ENCODE assay signal across 16 mouse cellular contexts in genomic region chr12:4460990-4461389, GRCm38 (mm10). TPM values are rescaled to one million over a fixed set of nuclear protein-coding genes. Genes with fewer than 3 reads are reported as not detected.
DNase-seq lines count a peak whose midpoint lies in the region; ATAC-seq and TF ChIP-seq lines count a peak whose summit lies in the region.
"Had no signal": no experiment of that assay in that cellular context is flagged by ENCODE, and none has a peak within 500 bp of the region (broad histone marks: within the 10 kb centered on the region; RNA-seq: fewer than 3 reads in every experiment).

No protein-coding gene starts in this region.

- peaks cover 68% of the 10 kb centered on the region for H3K79me2 ChIP-seq in MEL (ENCODE audit: control insufficient read depth, insufficient read depth, low read length, poor library complexity)

- no peak for TF ChIP-seq POLR2A in lung, adult 2 months (IDR thresholded peaks at IDR 0.05; ENCODE audit: borderline replicate concordance, extremely low read depth, low read depth, low read length)
- TF ChIP-seq POLR2A in MEL (IDR thresholded peaks at IDR 0.05; ENCODE audit: control insufficient read depth in 1 of 2, insufficient read depth in 1 of 2, low read depth in 1 of 2, low read length in 2 of 2, poor library complexity in 1 of 2) = no peak

- TF ChIP-seq RAD21 in MEL (IDR thresholded peaks at IDR 0.05; ENCODE audit: low read depth, low read length) = peak; percentile 32

- TF ChIP-seq CTCF in gastrocnemius, adult 2 months (IDR thresholded peaks at IDR 0.05) = peak; percentile 23; the same call in 1 of the 2 replicates
- TF ChIP-seq CTCF in lung, adult 2 months (IDR thresholded peaks at IDR 0.05; ENCODE audit: insufficient read depth, low read length) = peak; percentile 30; the same call in 1 of the 2 replicates
- peak; percentile 25 to 68 (median 52) for TF ChIP-seq CTCF in MEL (IDR thresholded peaks at IDR 0.05 in 2 of 3, conservative IDR thresholded peaks at IDR 0.05 in 1 of 3; ENCODE audit: control insufficient read depth in 1 of 3, insufficient read depth in 1 of 3, low read depth in 2 of 3, low read length in 3 of 3, poor library complexity in 1 of 3, severe bottlenecking in 1 of 3)

- ATAC-seq in megakaryocyte-erythroid progenitor cell, adult 5-6 weeks (replicated peaks; ENCODE audit: low FRiP score, low TSS enrichment, poor library complexity, severe bottlenecking) = peak; percentile 63; the same call in 1 of the 2 replicates
- ATAC-seq: forebrain, embryonic 14.5 days had no signal

- no peak overlapping the region for H3K4me3 ChIP-seq in gastrocnemius, adult 2 months
- H3K4me3 ChIP-seq in lung, adult 2 months (replicated peaks; ENCODE audit: extremely low read depth, low read depth, low read length) = no peak overlapping the region
- no peak overlapping the region for H3K4me3 ChIP-seq in MEL (ENCODE audit: control insufficient read depth in 1 of 2, insufficient read depth in 1 of 2, low read depth in 2 of 2, low read length in 2 of 2)
- H3K4me3 ChIP-seq: embryonic facial prominence, embryonic 13.5 days; limb, embryonic 12.5 days had no signal

- H3K4me1 ChIP-seq in lung, adult 2 months (ENCODE audit: control insufficient read depth, insufficient read depth, low read length) = no peaks in the 10 kb centered on the region; the same call in none of the 2 replicates
- H3K4me1 ChIP-seq in MEL (ENCODE audit: control insufficient read depth in 1 of 2, insufficient read depth in 2 of 2, low read length in 2 of 2) = peaks cover 6 to 12% of the 10 kb centered on the region in 2 experiments
- H3K4me1 ChIP-seq: embryonic facial prominence, embryonic 13.5 days; limb, embryonic 12.5 days had no signal

- no peak for DNase-seq in gastrocnemius, adult 2 months
- no peak for DNase-seq in gastrocnemius, postnatal 14 days
- no peak for DNase-seq in lung, adult 2 months
- no peak for DNase-seq in lung, postnatal 25 days (ENCODE audit: low spot score)
- DNase-seq in MEL (ENCODE audit: low read depth, low spot score) = peak; percentile 57
- DNase-seq in right cerebral cortex, adult 18-20 months = no peak
- no peak for DNase-seq in gastrocnemius, postnatal 36 days
- DNase-seq: heart, postnatal 4 days; kidney, adult 11 months; spleen, adult 18-20 months; thymus, postnatal 36 days had no signal

- no peak for TF ChIP-seq EP300 in MEL (IDR thresholded peaks at IDR 0.05; ENCODE audit: low read depth in 1 of 2, low read length in 2 of 2)

- H3K27ac ChIP-seq in gastrocnemius, adult 2 months = peak overlapping the region; percentile 40; the same call in 1 of the 2 replicates
- no peak overlapping the region for H3K27ac ChIP-seq in MEL (ENCODE audit: control insufficient read depth, low read depth, low read length)
- H3K27ac ChIP-seq: embryonic facial prominence, embryonic 13.5 days; limb, embryonic 12.5 days; macrophage had no signal

- H3K36me3 ChIP-seq in MEL (ENCODE audit: control insufficient read depth in 1 of 2, insufficient read depth in 2 of 2, low read length in 2 of 2) = peaks cover 14 to 32% of the 10 kb centered on the region in 2 experiments
- H3K36me3 ChIP-seq: embryonic facial prominence, embryonic 13.5 days; limb, embryonic 12.5 days had no signal

- H3K9ac ChIP-seq in MEL (ENCODE audit: control insufficient read depth, low read depth, low read length, poor library complexity, severe bottlenecking) = no peak overlapping the region
- H3K9ac ChIP-seq: embryonic facial prominence, embryonic 13.5 days; limb, embryonic 12.5 days had no signal

- intact Hi-C loops in gastrocnemius, adult 2 months (cut with DNase I) = no loop called here
- intact Hi-C loops in gastrocnemius, postnatal 14 days (cut with DNase I; ENCODE audit: low total_unique reads) = no loop called here
- intact Hi-C loops in gastrocnemius, postnatal 36 days (cut with DNase I) = no loop called here

- 92% methylated on average over 2 of the region's 2 CpGs for WGBS in lung, adult 2 months

- H3K27me3 ChIP-seq in MEL (ENCODE audit: control insufficient read depth in 1 of 2, insufficient read depth in 2 of 2, low read length in 2 of 2) = no peaks in the 10 kb centered on the region
- H3K27me3 ChIP-seq: embryonic facial prominence, embryonic 13.5 days; limb, embryonic 12.5 days had no signal

- H3K9me3 ChIP-seq in MEL (replicated peaks; ENCODE audit: insufficient read depth, low read length) = no peaks in the 10 kb centered on the region
- H3K9me3 ChIP-seq: limb, embryonic 12.5 days had no signal

TF ChIP-seq in MEL, 35 proteins besides CTCF, POLR2A, EP300 and RAD21:
- TF ChIP-seq MAFK (IDR thresholded peaks at IDR 0.05; ENCODE audit: borderline replicate concordance, low read depth, low read length) = no peak
- peak; percentile 59 for TF ChIP-seq SMC3 (IDR thresholded peaks at IDR 0.05; ENCODE audit: low read depth, low read length)
- TF ChIP-seq ELF1 (IDR thresholded peaks at IDR 0.05; ENCODE audit: low read depth, low read length) = no peak
- TF ChIP-seq ZNF384 (IDR thresholded peaks at IDR 0.05; ENCODE audit: low read depth, low read length) = no peak
- no peak for TF ChIP-seq TAL1 (IDR thresholded peaks at IDR 0.05; ENCODE audit: low read length)
TF ChIP-seq in MEL: peak in this region for 1.

RNA-seq across cellular contexts. Expression of gene Ncoa1, which starts 16.0 kb away (rescaled TPM):
- total RNA-seq in gastrocnemius, adult 2 months (2021) = 10 to 100 TPM; 26.1 to 26.6 TPM
- total RNA-seq in gastrocnemius, postnatal 14 days (2021) = 10 to 100 TPM; 23.0 to 23.5 TPM
- 27.8 and 29.2 TPM in 2 replicates for polyA plus RNA-seq in lung, adult 2 months (2012; rRNA removed)
- 45.0 and 48.4 TPM in 2 replicates for total RNA-seq in MEL (2012; rRNA removed)
- polyA plus RNA-seq in MEL (2012; ENCODE audit: insufficient read depth in 1 of 2, insufficient read length in 2 of 2, low read depth in 1 of 2, low replicate concordance in 2 of 2, missing spikeins in 1 of 2) = 10 to 100 TPM; 36.0 to 65.0 TPM
- total RNA-seq in megakaryocyte-erythroid progenitor cell, adult 5-6 weeks (2014; fragmentation: Nextera tagmentation) = 11.2 and 11.9 TPM in 2 replicates
- 6.3 and 11.9 TPM in 2 replicates for total RNA-seq in megakaryocyte-erythroid progenitor cell, adult 5-6 weeks (2017)
- total RNA-seq in gastrocnemius, postnatal 36 days (2021) = 10 to 100 TPM; 22.2 to 22.5 TPM
